Comparison of ENCODE assay signal across 10 mouse cellular contexts in the genomic region with DNA sequence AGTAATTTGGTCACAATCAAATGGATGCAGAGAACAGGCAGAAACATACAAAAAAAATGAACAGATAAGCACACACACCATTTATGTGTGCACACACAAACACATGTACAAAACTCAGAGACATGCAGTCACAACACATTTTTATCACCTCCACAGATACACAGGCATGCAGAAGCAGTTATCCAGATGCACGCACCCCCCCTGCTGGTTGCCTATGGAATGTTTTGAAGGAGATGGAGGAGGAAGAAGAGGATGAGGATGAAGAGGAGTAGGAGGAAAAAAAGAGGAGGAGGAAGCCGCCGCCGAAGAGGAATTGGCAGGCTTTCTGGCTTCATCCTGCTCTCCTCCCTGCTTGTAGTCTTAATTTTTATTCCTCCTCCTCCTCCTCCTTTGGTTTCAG. TPM values are rescaled to one million over a fixed set of nuclear protein-coding genes. Genes with fewer than 3 reads are reported as not detected.
DNase-seq lines count a peak whose midpoint lies in the region; ATAC-seq and TF ChIP-seq lines count a peak whose summit lies in the region.
"Had no signal": no experiment of that assay in that cellular context is flagged by ENCODE, and none has a peak within 500 bp of the region (broad histone marks: within the 10 kb centered on the region; RNA-seq: fewer than 3 reads in every experiment).

No protein-coding gene starts in this region.

- WGBS in heart, postnatal 0 days = 55% methylated on average over 4 of the region's 4 CpGs
- WGBS in heart, embryonic 11.5 days (ENCODE audit: insufficient replicate concordance) = 64% methylated on average over 4 of the region's 4 CpGs

- TF ChIP-seq POLR2A in brain, embryonic 14.5 days (IDR thresholded peaks at IDR 0.05; ENCODE audit: borderline replicate concordance, extremely low read depth, insufficient read depth, insufficient read length, poor library complexity, severe bottlenecking) = no peak

- H3K36me3 ChIP-seq in heart, postnatal 0 days (replicated peaks; ENCODE audit: control insufficient read depth, insufficient read depth, low read length) = no peaks in the 10 kb centered on the region
- H3K36me3 ChIP-seq in heart, embryonic 11.5 days (ENCODE audit: control insufficient read depth, insufficient read depth, low read length) = no peaks in the 10 kb centered on the region
- H3K36me3 ChIP-seq: heart, embryonic 15.5 days had no signal

- no peak overlapping the region for H3K4me3 ChIP-seq in heart, postnatal 0 days (ENCODE audit: low read depth, low read length)
- H3K4me3 ChIP-seq in heart, embryonic 11.5 days (ENCODE audit: low read depth, low read length) = no peak overlapping the region
- H3K4me3 ChIP-seq: heart, embryonic 15.5 days had no signal

- TF ChIP-seq CTCF in heart, postnatal 0 days (IDR thresholded peaks at IDR 0.05; ENCODE audit: low read depth) = peak; percentile 44
- peak; percentile 47; the same call in 1 of the 2 replicates for TF ChIP-seq CTCF in brain, embryonic 14.5 days (IDR thresholded peaks at IDR 0.05; ENCODE audit: borderline replicate concordance, extremely low read depth, insufficient read depth, insufficient read length)

- ATAC-seq in heart, postnatal 0 days (ENCODE audit: insufficient read depth, low read depth) = no peak
- no peak for ATAC-seq in heart, embryonic 11.5 days (replicated peaks; ENCODE audit: insufficient number of reproducible peaks, low FRiP score, low TSS enrichment)

- no peak overlapping the region for H3K27ac ChIP-seq in heart, postnatal 0 days (ENCODE audit: low read depth)
- H3K27ac ChIP-seq in heart, embryonic 11.5 days (ENCODE audit: low read depth, low read length) = no peak overlapping the region
- H3K27ac ChIP-seq: heart, embryonic 15.5 days had no signal

- no peak overlapping the region for H3K4me2 ChIP-seq in heart, postnatal 0 days (ENCODE audit: low read depth, low read length)
- no peak overlapping the region for H3K4me2 ChIP-seq in heart, embryonic 11.5 days
- H3K4me2 ChIP-seq: heart, embryonic 15.5 days had no signal

- no peaks in the 10 kb centered on the region for H3K9me3 ChIP-seq in heart, postnatal 0 days (replicated peaks; ENCODE audit: control insufficient read depth, low read length)
- no peaks in the 10 kb centered on the region for H3K9me3 ChIP-seq in heart, embryonic 11.5 days (replicated peaks; ENCODE audit: control insufficient read depth, low read length)
- H3K9me3 ChIP-seq: heart, embryonic 15.5 days had no signal

- DNase-seq in heart, postnatal 0 days (ENCODE audit: low spot score) = no peak
- DNase-seq in right cerebral cortex, adult 2 months (ENCODE audit: low spot score in 2 of 2) = peak; percentile 41
- DNase-seq in right cerebral cortex, postnatal 25 days = no peak
- DNase-seq in brain, embryonic 14.5 days (ENCODE audit: low read depth) = no peak
- peak; percentile 16 for DNase-seq in retina, postnatal 1 day
- DNase-seq in left cerebral cortex, adult 9 months (ENCODE audit: low spot score in 2 of 2) = no peak
- no peak for DNase-seq in thymus, adult 18-20 months

- no peaks in the 10 kb centered on the region for H3K27me3 ChIP-seq in heart, postnatal 0 days (ENCODE audit: control insufficient read depth, insufficient read depth, low read length)
- no peaks in the 10 kb centered on the region for H3K27me3 ChIP-seq in heart, embryonic 11.5 days (ENCODE audit: control insufficient read depth, insufficient read depth, low read length)
- H3K27me3 ChIP-seq: heart, embryonic 15.5 days had no signal

- H3K9ac ChIP-seq in heart, postnatal 0 days (replicated peaks; ENCODE audit: low read depth, low read length) = no peak overlapping the region
- H3K9ac ChIP-seq in heart, embryonic 11.5 days (ENCODE audit: low read depth, low read length) = no peak overlapping the region
- H3K9ac ChIP-seq: heart, embryonic 15.5 days had no signal

- H3K4me1 ChIP-seq in heart, postnatal 0 days (ENCODE audit: control insufficient read depth, insufficient read depth) = no peaks in the 10 kb centered on the region
- H3K4me1 ChIP-seq in heart, embryonic 11.5 days (ENCODE audit: control insufficient read depth, insufficient read depth, low read length) = peaks cover 3% of the 10 kb centered on the region; the same call in 1 of the 2 replicates
- H3K4me1 ChIP-seq: heart, embryonic 15.5 days had no signal

- no peak for TF ChIP-seq EP300 in heart, postnatal 0 days (IDR thresholded peaks at IDR 0.05; ENCODE audit: low read depth)

RNA-seq across cellular contexts. Expression of a gene that starts 11.7 kb away (rescaled TPM):
- total RNA-seq in heart, postnatal 0 days (2014; rRNA removed; ENCODE audit: low replicate concordance) = not detected in 2 replicates
- polyA plus RNA-seq in heart, postnatal 0 days (2015; fragmentation: Nextera tagmentation; extraction: Ambion mirVana) = 0.11 TPM in 1 of 2 replicates, not detected in the other
- polyA plus RNA-seq in heart, embryonic 11.5 days (2014; fragmentation: Nextera tagmentation; extraction: Ambion mirVana) = 0.13 and 0.14 TPM in 2 replicates
- polyA plus RNA-seq in brain, embryonic 14.5 days (2012; rRNA removed) = not detected in 2 replicates
- total RNA-seq: left cerebral cortex, postnatal 14 days had no signal
- polyA plus RNA-seq: heart, embryonic 15.5 days had no signal

RNA-seq across cellular contexts. Expression of a gene that starts 14.7 kb away (rescaled TPM):
- total RNA-seq in heart, postnatal 0 days (2014; rRNA removed; ENCODE audit: low replicate concordance) = 5.6 TPM in 1 of 2 replicates, not detected in the other
- 1.9 and 2.5 TPM in 2 replicates for polyA plus RNA-seq in heart, postnatal 0 days (2015; fragmentation: Nextera tagmentation; extraction: Ambion mirVana)
- 4.1 and 4.6 TPM in 2 replicates for polyA plus RNA-seq in heart, embryonic 11.5 days (2014; fragmentation: Nextera tagmentation; extraction: Ambion mirVana)
- not detected in 2 replicates for polyA plus RNA-seq in brain, embryonic 14.5 days (2012; rRNA removed)
- total RNA-seq: left cerebral cortex, postnatal 14 days had no signal

RNA-seq across cellular contexts. Expression of a gene that starts 29.6 kb away (rescaled TPM):
- 31.1 and 38.0 TPM in 2 replicates for total RNA-seq in heart, postnatal 0 days (2014; rRNA removed; ENCODE audit: low replicate concordance)
- 29.2 and 29.8 TPM in 2 replicates for polyA plus RNA-seq in heart, postnatal 0 days (2015; fragmentation: Nextera tagmentation; extraction: Ambion mirVana)
- polyA plus RNA-seq in heart, embryonic 11.5 days (2014; fragmentation: Nextera tagmentation; extraction: Ambion mirVana) = 26.3 and 33.2 TPM in 2 replicates
- polyA plus RNA-seq in brain, embryonic 14.5 days (2012; rRNA removed) = 57.5 and 60.9 TPM in 2 replicates

RNA-seq across cellular contexts. Expression of a gene that starts 33.5 kb away (rescaled TPM):
- total RNA-seq in heart, postnatal 0 days (2014; rRNA removed; ENCODE audit: low replicate concordance) = not detected in 2 replicates
- 1.3 and 1.7 TPM in 2 replicates for polyA plus RNA-seq in heart, postnatal 0 days (2015; fragmentation: Nextera tagmentation; extraction: Ambion mirVana)
- polyA plus RNA-seq in heart, embryonic 11.5 days (2014; fragmentation: Nextera tagmentation; extraction: Ambion mirVana) = 9.4 and 12.2 TPM in 2 replicates
- 6.8 and 11.7 TPM in 2 replicates for polyA plus RNA-seq in brain, embryonic 14.5 days (2012; rRNA removed)

RNA-seq across cellular contexts. Expression of a gene that starts 40.2 kb away (rescaled TPM):
- not detected in 2 replicates for total RNA-seq in heart, postnatal 0 days (2014; rRNA removed; ENCODE audit: low replicate concordance)
- 0.27 and 0.30 TPM in 2 replicates for polyA plus RNA-seq in heart, postnatal 0 days (2015; fragmentation: Nextera tagmentation; extraction: Ambion mirVana)
- polyA plus RNA-seq in heart, embryonic 11.5 days (2014; fragmentation: Nextera tagmentation; extraction: Ambion mirVana) = not detected in 2 replicates
- 0.11 and 0.29 TPM in 2 replicates for polyA plus RNA-seq in brain, embryonic 14.5 days (2012; rRNA removed)

Comparison
In these comparisons a context has a peak if more than half of its experiments do, and no peak if none do; other contexts are left out.
1. DNase-seq: peak in right cerebral cortex, adult 2 months (2 of 2) and retina, postnatal 1 day (single experiment); none in heart, postnatal 0 days (single experiment), right cerebral cortex, postnatal 25 days (single experiment), brain, embryonic 14.5 days (single experiment), left cerebral cortex, adult 9 months (0 of 2) and thymus, adult 18-20 months (0 of 2).